Mouse (Mus musculus): ENCODE results near the gene Npas2. TPM values are rescaled to one million over a fixed set of nuclear protein-coding genes. Genes with fewer than 3 reads are reported as not detected.

Gene Npas2
- polyA plus RNA-seq, 1 experiment from 2014 or later = 0.28 TPM

GRCm38 (mm10) chr1:39339455-39339854 is 145.9 kb downstream of the Npas2 start:
- no peak overlapping the region for H3K9ac ChIP-seq
- H3K9me3 ChIP-seq (replicated peaks) = no peaks in the 10 kb centered on the region
- no peaks in the 10 kb centered on the region for H3K36me3 ChIP-seq (replicated peaks)
- no peak for ATAC-seq (ENCODE audit: insufficient read depth)
- H3K27me3 ChIP-seq = peaks cover 24% of the 10 kb centered on the region
- no peaks in the 10 kb centered on the region for H3K4me1 ChIP-seq (replicated peaks)
- no peak overlapping the region for H3K4me2 ChIP-seq
- H3K27ac ChIP-seq (replicated peaks) = no peak overlapping the region
- no peak overlapping the region for H3K4me3 ChIP-seq (replicated peaks)
- 42% methylated on average over 5 of the region's 5 CpGs for WGBS (ENCODE audit: insufficient replicate concordance)

DNA sequence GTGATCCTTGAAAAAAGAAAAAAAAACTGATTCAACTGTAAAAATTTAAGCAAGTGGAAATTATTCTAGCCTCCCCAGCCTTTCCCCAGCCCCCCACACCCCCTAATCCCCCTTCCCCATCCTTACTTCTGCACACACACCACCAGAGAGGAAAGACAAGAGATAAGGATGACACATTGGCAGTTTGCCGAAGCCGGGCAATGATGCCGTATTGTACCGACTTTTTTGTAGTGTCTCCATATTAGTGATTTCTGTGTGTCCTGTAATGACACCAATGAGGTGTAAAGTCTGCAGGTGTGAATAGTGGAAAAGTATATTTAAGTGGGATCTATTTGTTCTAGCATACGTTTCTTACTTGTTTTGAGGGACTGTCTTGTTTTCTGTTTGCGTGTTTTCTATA is 146.6 kb downstream of the Npas2 start:
- no peaks in the 10 kb centered on the region for H3K4me1 ChIP-seq (replicated peaks)
- no peak for ATAC-seq (ENCODE audit: insufficient read depth)
- peaks cover 29% of the 10 kb centered on the region for H3K27me3 ChIP-seq
- H3K36me3 ChIP-seq (replicated peaks) = no peaks in the 10 kb centered on the region
- WGBS (ENCODE audit: insufficient replicate concordance) = 55% methylated on average over 6 of the region's 6 CpGs
- H3K4me3 ChIP-seq (replicated peaks) = no peak overlapping the region
- H3K9me3 ChIP-seq (replicated peaks) = no peaks in the 10 kb centered on the region
- H3K4me2 ChIP-seq = no peak overlapping the region
- no peak overlapping the region for H3K9ac ChIP-seq
- H3K27ac ChIP-seq (replicated peaks) = no peak overlapping the region

DNA sequence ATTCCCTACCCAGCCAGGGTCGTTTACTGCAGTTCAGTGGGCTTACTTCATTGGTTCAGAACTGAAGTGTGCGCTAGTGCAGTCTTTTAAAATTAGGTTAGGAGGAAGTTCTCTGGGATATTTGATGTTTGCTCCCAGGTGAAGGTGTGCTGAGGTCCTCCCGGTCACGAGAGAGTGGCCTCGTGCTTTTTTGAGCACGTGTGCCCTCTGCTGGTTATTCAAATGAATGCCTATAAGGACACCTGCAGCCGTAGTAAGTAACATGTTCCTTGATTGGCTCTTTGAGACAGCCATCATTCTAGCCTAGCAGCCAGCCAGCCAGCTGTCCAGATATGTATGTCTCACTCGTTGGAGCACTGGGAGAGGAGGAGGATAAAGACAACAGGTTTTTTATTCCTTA is 147.1 kb downstream of the Npas2 start:
- Histone ChIP-seq H3K4me1 (replicated peaks) (no peaks in the 10 kb centered on the region), H3K27me3 (peaks cover 29% of the 10 kb centered on the region), H3K27ac (replicated peaks) (no peak overlapping the region), H3K4me2 (no peak overlapping the region), H3K4me3 (replicated peaks) (no peak overlapping the region), H3K9ac (no peak overlapping the region), H3K9me3 (replicated peaks) (no peaks in the 10 kb centered on the region), H3K36me3 (replicated peaks) (no peaks in the 10 kb centered on the region)
- WGBS (ENCODE audit: insufficient replicate concordance) = 13% methylated on average over 8 of the region's 8 CpGs
- no peak for ATAC-seq (ENCODE audit: insufficient read depth)

GRCm38 (mm10) chr1:39341807-39342206 is 148.3 kb downstream of the Npas2 start:
- Histone ChIP-seq H3K4me3 (replicated peaks) (no peak overlapping the region), H3K36me3 (replicated peaks) (no peaks in the 10 kb centered on the region), H3K9ac (no peak overlapping the region), H3K27ac (replicated peaks) (no peak overlapping the region), H3K4me2 (no peak overlapping the region), H3K9me3 (replicated peaks) (no peaks in the 10 kb centered on the region), H3K27me3 (peaks cover 20% of the 10 kb centered on the region; the same call in 1 of the 2 replicates), H3K4me1 (replicated peaks) (no peaks in the 10 kb centered on the region)
- WGBS (ENCODE audit: insufficient replicate concordance) = 67% methylated on average over 4 of the region's 4 CpGs
- ATAC-seq (ENCODE audit: insufficient read depth) = no peak

DNA sequence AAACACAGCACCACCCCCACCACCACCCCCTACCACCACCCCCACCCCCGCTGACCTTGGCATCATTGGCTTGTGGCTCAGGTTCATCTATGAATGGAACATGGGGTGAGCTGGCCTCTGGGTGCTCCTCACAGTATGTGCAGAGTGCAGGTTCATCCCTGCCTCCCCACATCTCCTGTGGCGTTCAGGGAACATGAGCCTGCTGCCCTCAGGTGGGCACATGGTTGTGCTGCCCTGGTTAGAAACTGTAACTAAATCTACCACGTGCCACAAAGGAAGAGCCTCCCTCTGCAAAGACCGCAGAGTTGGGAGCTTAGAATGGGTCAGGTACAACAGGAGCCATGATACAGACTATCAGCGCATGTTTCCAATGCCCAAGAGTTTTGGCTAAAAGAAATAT is 149.7 kb downstream of the Npas2 start:
- Histone ChIP-seq H3K27me3 (peaks cover 20% of the 10 kb centered on the region; the same call in 1 of the 2 replicates), H3K4me2 (no peak overlapping the region), H3K4me3 (replicated peaks) (no peak overlapping the region), H3K9ac (no peak overlapping the region), H3K36me3 (replicated peaks) (no peaks in the 10 kb centered on the region), H3K27ac (replicated peaks) (no peak overlapping the region), H3K4me1 (replicated peaks) (no peaks in the 10 kb centered on the region), H3K9me3 (replicated peaks) (no peaks in the 10 kb centered on the region)
- WGBS (ENCODE audit: insufficient replicate concordance) = 63% methylated on average over 5 of the region's 5 CpGs
- no peak for ATAC-seq (ENCODE audit: insufficient read depth)

- no peak for ATAC-seq (ENCODE audit: insufficient read depth)
- H3K4me1 ChIP-seq (replicated peaks) = no peaks in the 10 kb centered on the region
- WGBS (ENCODE audit: insufficient replicate concordance) = 57% methylated on average over 21 of the region's 21 CpGs
Measured at GRCm38 (mm10) chr1:39344981-39345600, 151.6 kb downstream of the Npas2 start.

GRCm38 (mm10) chr1:39349001-39349400 is 155.5 kb downstream of the Npas2 start:
- Histone ChIP-seq H3K9ac (no peak overlapping the region), H3K27ac (replicated peaks) (no peak overlapping the region), H3K9me3 (replicated peaks) (no peaks in the 10 kb centered on the region), H3K4me2 (no peak overlapping the region), H3K4me3 (replicated peaks) (no peak overlapping the region), H3K36me3 (replicated peaks) (no peaks in the 10 kb centered on the region), H3K27me3 (0 out of 2 replicates have a peak, but pooled peaks cover 15% of the 10 kb centered on the region), H3K4me1 (replicated peaks) (no peaks in the 10 kb centered on the region)
- ATAC-seq (ENCODE audit: insufficient read depth) = no peak
- WGBS (ENCODE audit: insufficient replicate concordance) = 60% methylated on average over 1 of the region's 1 CpGs

More at GRCm38 (mm10) chr1:39344981-39345600, 151.6 kb downstream of the Npas2 start:
- H3K4me3 ChIP-seq (replicated peaks) = no peak overlapping the region
- H3K27ac ChIP-seq (replicated peaks) = no peak overlapping the region
- H3K27me3 ChIP-seq = 0 out of 2 replicates have a peak, but pooled peaks cover 15% of the 10 kb centered on the region
- no peaks in the 10 kb centered on the region for H3K36me3 ChIP-seq (replicated peaks)
- H3K9me3 ChIP-seq (replicated peaks) = no peaks in the 10 kb centered on the region
- no peak overlapping the region for H3K9ac ChIP-seq
- no peak overlapping the region for H3K4me2 ChIP-seq

GRCm38 (mm10) chr1:39349427-39349826 is 155.9 kb downstream of the Npas2 start:
- Histone ChIP-seq H3K27ac (replicated peaks) (no peak overlapping the region), H3K4me3 (replicated peaks) (no peak overlapping the region), H3K9me3 (replicated peaks) (no peaks in the 10 kb centered on the region), H3K9ac (no peak overlapping the region), H3K4me1 (replicated peaks) (no peaks in the 10 kb centered on the region), H3K36me3 (replicated peaks) (no peaks in the 10 kb centered on the region), H3K27me3 (0 out of 2 replicates have a peak, but pooled peaks cover 15% of the 10 kb centered on the region), H3K4me2 (no peak overlapping the region)
- no peak for ATAC-seq (ENCODE audit: insufficient read depth)
- 69% methylated on average over 7 of the region's 7 CpGs for WGBS (ENCODE audit: insufficient replicate concordance)

- no peak overlapping the region for H3K9ac ChIP-seq
- peaks cover 23% of the 10 kb centered on the region for H3K4me1 ChIP-seq (replicated peaks)
- peak overlapping the region; percentile 41 for H3K4me2 ChIP-seq
- H3K9me3 ChIP-seq (replicated peaks) = no peaks in the 10 kb centered on the region
- H3K36me3 ChIP-seq (replicated peaks) = no peaks in the 10 kb centered on the region
- no peak overlapping the region for H3K4me3 ChIP-seq (replicated peaks)
- H3K27me3 ChIP-seq = peaks cover 9% of the 10 kb centered on the region; the same call in 1 of the 2 replicates
- WGBS (ENCODE audit: insufficient replicate concordance) = 42% methylated on average over 24 of the region's 24 CpGs
- peak; percentile 47 for ATAC-seq (ENCODE audit: insufficient read depth)
- H3K27ac ChIP-seq (replicated peaks) = no peak overlapping the region
Measured at GRCm38 (mm10) chr1:39361754-39362514, 168.4 kb downstream of the Npas2 start.

DNA sequence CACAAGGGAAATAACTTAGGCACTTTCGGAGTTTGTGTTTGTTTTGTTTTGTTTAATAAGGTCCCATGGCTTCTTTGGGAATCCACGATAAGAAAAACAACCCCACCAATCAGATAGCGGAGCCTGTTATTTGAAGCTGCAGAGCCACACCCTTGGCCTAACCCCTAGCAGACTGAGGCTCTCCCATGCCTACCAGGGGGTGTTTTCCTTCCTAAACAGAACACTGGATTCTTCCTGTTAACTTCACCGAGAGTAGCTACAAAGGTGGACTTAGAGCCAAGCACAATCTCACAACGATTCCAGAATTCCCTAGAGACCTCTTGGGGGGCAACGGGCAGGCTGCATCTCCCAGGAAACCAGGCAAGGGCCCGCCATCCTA is 169.0 kb downstream of the Npas2 start:
- Histone ChIP-seq H3K9me3 (replicated peaks) (no peaks in the 10 kb centered on the region), H3K9ac (no peak overlapping the region), H3K27ac (replicated peaks) (no peak overlapping the region), H3K4me2 (peak overlapping the region; percentile 41), H3K27me3 (peaks cover 5% of the 10 kb centered on the region; the same call in 1 of the 2 replicates), H3K4me3 (replicated peaks) (no peak overlapping the region), H3K4me1 (replicated peaks) (peaks cover 28% of the 10 kb centered on the region), H3K36me3 (replicated peaks) (no peaks in the 10 kb centered on the region)
- 29% methylated on average over 7 of the region's 7 CpGs for WGBS (ENCODE audit: insufficient replicate concordance)
- ATAC-seq (ENCODE audit: insufficient read depth) = peak; percentile 62

GRCm38 (mm10) chr1:39365562-39365961 is 172.0 kb downstream of the Npas2 start:
- ATAC-seq (ENCODE audit: insufficient read depth) = no peak
- WGBS (ENCODE audit: insufficient replicate concordance) = 69% methylated on average over 1 of the region's 1 CpGs
- H3K4me3 ChIP-seq (replicated peaks) = no peak overlapping the region
- H3K4me2 ChIP-seq = no peak overlapping the region
- peaks cover 47% of the 10 kb centered on the region for H3K4me1 ChIP-seq (replicated peaks)
- no peak overlapping the region for H3K9ac ChIP-seq
- no peaks in the 10 kb centered on the region for H3K9me3 ChIP-seq (replicated peaks)
- peaks cover 17% of the 10 kb centered on the region for H3K36me3 ChIP-seq (replicated peaks)
- H3K27ac ChIP-seq (replicated peaks) = no peak overlapping the region
- H3K27me3 ChIP-seq = peaks cover 4% of the 10 kb centered on the region; the same call in 1 of the 2 replicates
